Mouse (Mus musculus) erythroblast, embryonic 14.5 days (primary cell): ENCODE data around the gene Fmo5.

Experiments
- GATA1 ChIP-seq: IDR thresholded peaks from 2 replicates; pipeline ENCODE4 v1.6.1; 2012; ENCODE audit warnings: low read length, inconsistent platforms, mixed read lengths
- TAL1 ChIP-seq: IDR thresholded peaks from 3 replicates; pipeline ENCODE4 v1.6.1; 2012; ENCODE audit warnings: low read length, inconsistent platforms, mixed read lengths

DNA sequence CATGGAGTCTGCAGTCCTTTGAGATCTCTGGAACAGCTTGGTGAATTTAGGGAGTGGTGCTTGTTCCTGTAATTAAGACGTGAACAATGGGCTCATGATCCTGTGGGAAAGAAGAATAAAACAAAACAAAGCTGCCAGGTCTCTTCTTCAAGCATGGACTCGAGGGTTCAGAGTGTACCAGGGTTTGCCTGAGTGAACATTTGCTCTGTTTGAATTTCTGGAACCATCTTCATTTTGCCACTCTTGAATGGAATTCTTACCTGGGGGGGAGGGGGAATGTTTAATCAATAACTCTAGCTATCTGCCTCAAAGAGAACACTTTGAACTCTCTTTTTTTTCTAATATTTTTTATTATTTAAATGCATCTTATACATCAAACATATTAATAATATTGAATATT lies 4.0 kb upstream of the Fmo5 start:
- TF ChIP-seq GATA1 (no peak), TAL1 (no peak)
